Mouse (Mus musculus): ENCODE results near the gene Sh3bp2. TPM values are rescaled to one million over a fixed set of nuclear protein-coding genes. Genes with fewer than 3 reads are reported as not detected.

Sh3bp2 gene
- total RNA-seq, 2 experiments from 2014 or later, result 0.98 to 7.7 TPM

DNA sequence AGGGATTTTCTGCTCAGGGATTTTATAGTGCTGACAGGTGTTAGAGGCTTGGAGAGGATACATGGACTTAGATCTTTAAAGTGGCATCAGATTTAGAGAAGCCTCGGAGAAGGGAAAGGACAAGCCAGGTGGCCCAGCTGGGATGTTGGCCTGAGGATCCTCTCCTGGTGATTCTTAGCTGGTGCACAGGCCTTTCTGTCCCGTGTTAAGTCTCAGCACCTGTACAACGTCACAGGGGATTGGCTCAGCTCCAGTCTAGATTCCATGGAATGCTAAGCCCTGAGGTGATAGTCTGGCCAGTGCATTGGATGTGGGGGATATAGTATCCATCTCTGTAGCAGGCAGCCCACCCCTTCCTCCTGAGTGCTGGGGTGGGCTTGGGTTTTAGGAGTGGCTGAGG is 82.6 kb downstream of the Sh3bp2 start:
- intact Hi-C loops (cut with DNase I), result no loop called here
- no peak for DNase-seq
- TF ChIP-seq CTCF (IDR thresholded peaks at IDR 0.05), result no peak
- Histone ChIP-seq H3K4me3 (no peak overlapping the region), H3K27ac (no peak overlapping the region)

DNA sequence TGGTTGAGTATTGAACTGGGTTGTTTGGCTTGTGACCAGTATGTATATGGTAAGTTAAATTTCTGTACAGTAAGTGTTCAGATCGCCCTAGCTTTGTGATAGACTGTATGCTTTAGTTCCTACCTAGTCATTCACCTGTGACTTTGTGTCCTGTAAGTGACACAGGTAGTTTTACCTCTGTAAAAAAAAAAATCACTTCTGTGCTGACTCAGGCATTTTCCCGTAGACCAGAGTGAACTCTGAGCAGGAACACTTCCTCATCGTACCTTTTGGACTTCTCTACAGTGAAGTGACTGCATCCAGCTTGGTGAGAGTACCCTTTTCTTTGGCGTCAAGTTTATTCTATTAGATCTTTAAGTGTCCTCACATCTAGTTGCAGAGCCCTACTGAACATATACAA is 84.3 kb downstream of the Sh3bp2 start:
- Histone ChIP-seq H3K4me3 (no peak overlapping the region), H3K27ac (no peak overlapping the region)
- TF ChIP-seq CTCF (IDR thresholded peaks at IDR 0.05), result no peak
- intact Hi-C loops (cut with DNase I), result no loop called here
- DNase-seq, result no peak

Small RNA genes within 50 kb of the gene (microRNA-seq; reads per million reads assigned to microRNA genes)
- not detected for gene Mir7036b

Other genes starting within 250 kb of the Sh3bp2 start
- gene Zfyve28, start 237.4 kb upstream of the Sh3bp2 start, total RNA-seq (2021), result under 1 TPM; 0.36 to 0.64 TPM
- gene Cfap99, start 237.2 kb upstream of the Sh3bp2 start, total RNA-seq (2021), result not detected
- gene Rnf4, start 189.5 kb upstream of the Sh3bp2 start, total RNA-seq (2021), result 10 to 100 TPM; 16.5 to 19.8 TPM
- gene Fam193a, start 155.9 kb upstream of the Sh3bp2 start, total RNA-seq (2021), result 10 to 100 TPM; 16.5 to 17.7 TPM
- gene Tnip2, start 11.8 kb upstream of the Sh3bp2 start, total RNA-seq (2021), result 1 to 10 TPM; 2.3 to 3.0 TPM
- gene Add1, start 47.8 kb downstream of the Sh3bp2 start, total RNA-seq (2021), result 10 to 100 TPM; 72.3 to 74.9 TPM
- 1 to 10 TPM; 4.2 to 6.4 TPM for gene Mfsd10, start 111.4 kb downstream of the Sh3bp2 start, total RNA-seq (2021)
- 10 to 100 TPM; 14.6 to 15.2 TPM for gene Nop14, start 134.3 kb downstream of the Sh3bp2 start, total RNA-seq (2021)
- 1 to 10 TPM; 1.0 to 4.2 TPM for gene Grk4, start 134.5 kb downstream of the Sh3bp2 start, total RNA-seq (2021)
- gene Htt, start 235.9 kb downstream of the Sh3bp2 start, total RNA-seq (2021), result 1 to 10 TPM; 7.2 to 9.9 TPM